Mouse (Mus musculus) forebrain, embryonic 10.5 days (tissue): Measurements from ENCODE around the gene Mbd3l1. TPM values are rescaled to one million over a fixed set of nuclear protein-coding genes. Genes with fewer than 3 reads are reported as not detected.
A peak's percentile ranks its signal among the peaks of the same experiment; 100 is the strongest.

Source experiments
- DNase-seq: peaks from one replicate; pipeline ENCODE4 v3.0.0-alpha.2; 2017; ENCODE audit warnings: low spot score; ENCODE audit errors: extremely low spot score
- H3K27ac ChIP-seq: fragments of 300-500 bp; sonication (generic); 2 replicates; pipeline ENCODE4 v1.5.1; 2016; ENCODE audit warnings: mild to moderate bottlenecking
- H3K27me3 ChIP-seq: fragments of 300-500 bp; sonication (generic); 2 replicates; pipeline ENCODE4 v1.6.1; 2016; ENCODE audit warnings: mild to moderate bottlenecking; ENCODE audit not compliant: poor library complexity, severe bottlenecking
- H3K36me3 ChIP-seq: fragments of 300-500 bp; sonication (generic); replicated peaks from 2 replicates; pipeline ENCODE4 v1.6.1; 2016; ENCODE audit warnings: mild to moderate bottlenecking, moderate library complexity
- H3K4me1 ChIP-seq: fragments of 300-500 bp; sonication (generic); 2 replicates; pipeline ENCODE4 v1.6.1; 2016
- H3K4me3 ChIP-seq: fragments of 300-500 bp; sonication (generic); 2 replicates; pipeline ENCODE4 v1.5.1; 2016; ENCODE audit warnings: mild to moderate bottlenecking, moderate library complexity
- H3K9me3 ChIP-seq: fragments of 300-500 bp; sonication (generic); 2 replicates; pipeline ENCODE4 v1.6.1; 2016; ENCODE audit warnings: mild to moderate bottlenecking, moderate library complexity
- WGBS: fragments of 180-500 bp; shearing (Covaris S2); methylation state at CpG from one replicate; pipeline ENCODE4 v1.1.7; 2016; 5-methylcytosine and 5-hydroxymethylcytosine counted together
- microRNA-seq: library from miRNA; unstranded; fragments of <30 nt; microRNA quantifications from one replicate; pipeline ENCODE4, GENCODE M21; 2017
- polyA plus RNA-seq: library from polyadenylated mRNA; unstranded; fragments of >200 nt; fragmentation: Nextera tagmentation; extraction: Ambion mirVana; gene quantifications from 2 replicates; pipeline ENCODE4 v1.2.1, GENCODE M21; 2016

Mbd3l1 gene
- not detected in 2 replicates for polyA plus RNA-seq

GRCm38 (mm10) chr9:18478168-18478567 is at the start of gene Mbd3l1, which contains the start of gene Zfp558:
TSS of gene Mbd3l1 (plus strand) at chr9:18478359.
TSS of gene Zfp558 (minus strand) at chr9:18478268.
- no peak for DNase-seq
- Histone ChIP-seq H3K4me1 (0 out of 2 replicates have a peak, but pooled peaks cover 6% of the 10 kb centered on the region), H3K27ac (no peak within 1 kb of the TSS), H3K27me3 (no peaks in the 10 kb centered on the region), H3K9me3 (no peaks in the 10 kb centered on the region), H3K36me3 (no peaks in the 10 kb centered on the region), H3K4me3 (no peak within 1 kb of the TSS)
- WGBS = 78% methylated on average over 3 of the region's 3 CpGs

GRCm38 (mm10) chr9:18430354-18430753 is 47.8 kb upstream of the Mbd3l1 start, which contains the start of gene Mbd3l2:
TSS of gene Mbd3l2 (plus strand) at chr9:18430654.
- H3K9me3 ChIP-seq = peaks cover 4% of the 10 kb centered on the region; the same call in 1 of the 2 replicates
- DNase-seq = no peak

GRCm38 (mm10) chr9:18431687-18432086 is 46.5 kb upstream of the Mbd3l1 start:
- no peaks in the 10 kb centered on the region for H3K36me3 ChIP-seq
- no peak overlapping the region for H3K27ac ChIP-seq
- H3K9me3 ChIP-seq = peaks cover 4% of the 10 kb centered on the region; the same call in 1 of the 2 replicates
- no peaks in the 10 kb centered on the region for H3K4me1 ChIP-seq
- H3K4me3 ChIP-seq = no peak overlapping the region
- no peak for DNase-seq
- 91% methylated on average over 10 of the region's 10 CpGs for WGBS
- H3K27me3 ChIP-seq = no peaks in the 10 kb centered on the region

More at GRCm38 (mm10) chr9:18430354-18430753, 47.8 kb upstream of the Mbd3l1 start, which contains the start of gene Mbd3l2:
- H3K4me3 ChIP-seq = no peak within 1 kb of the TSS
- H3K36me3 ChIP-seq = no peaks in the 10 kb centered on the region
- H3K4me1 ChIP-seq = no peaks in the 10 kb centered on the region
- no peaks in the 10 kb centered on the region for H3K27me3 ChIP-seq
- H3K27ac ChIP-seq = no peak within 1 kb of the TSS

GRCm38 (mm10) chr9:18456520-18456919 is 21.6 kb upstream of the Mbd3l1 start:
- Histone ChIP-seq H3K9me3 (peaks cover 11% of the 10 kb centered on the region; the same call in 1 of the 2 replicates), H3K4me3 (no peak overlapping the region), H3K27ac (no peak overlapping the region), H3K27me3 (no peaks in the 10 kb centered on the region), H3K4me1 (no peaks in the 10 kb centered on the region), H3K36me3 (peaks cover 49% of the 10 kb centered on the region)
- no peak for DNase-seq
- 92% methylated on average over 4 of the region's 4 CpGs for WGBS

- no peak for DNase-seq
- Histone ChIP-seq H3K4me3 (no peak overlapping the region), H3K4me1 (peaks cover 7% of the 10 kb centered on the region; the same call in 1 of the 2 replicates), H3K9me3 (peaks cover 18% of the 10 kb centered on the region; the same call in 1 of the 2 replicates), H3K27me3 (no peaks in the 10 kb centered on the region), H3K36me3 (peaks cover 35% of the 10 kb centered on the region), H3K27ac (no peak overlapping the region)
- WGBS = 53% methylated on average over 3 of the region's 3 CpGs
Observed at GRCm38 (mm10) chr9:18467350-18467749, 10.8 kb upstream of the Mbd3l1 start.

- 91% methylated on average over 3 of the region's 3 CpGs for WGBS
Observed at GRCm38 (mm10) chr9:18468005-18468404, 10.2 kb upstream of the Mbd3l1 start.

GRCm38 (mm10) chr9:18473324-18474128 is 4.6 kb upstream of the Mbd3l1 start:
- Histone ChIP-seq H3K27ac (peak overlapping the region; percentile 86), H3K36me3 (no peaks in the 10 kb centered on the region; the same call in 1 of the 2 replicates)
- 6% methylated on average over 39 of the region's 39 CpGs for whole genome bisulfite sequencing

More at GRCm38 (mm10) chr9:18468005-18468404, 10.2 kb upstream of the Mbd3l1 start:
- DNase-seq = no peak
- Histone ChIP-seq H3K4me3 (no peak overlapping the region), H3K27ac (no peak overlapping the region), H3K36me3 (peaks cover 31% of the 10 kb centered on the region), H3K9me3 (peaks cover 15% of the 10 kb centered on the region; the same call in 1 of the 2 replicates), H3K27me3 (no peaks in the 10 kb centered on the region), H3K4me1 (peaks cover 12% of the 10 kb centered on the region)

GRCm38 (mm10) chr9:18508098-18508497 is 29.9 kb downstream of the Mbd3l1 start:
- Histone ChIP-seq H3K36me3 (no peaks in the 10 kb centered on the region), H3K4me3 (no peak overlapping the region), H3K27ac (no peak overlapping the region), H3K27me3 (no peaks in the 10 kb centered on the region), H3K4me1 (no peaks in the 10 kb centered on the region), H3K9me3 (no peaks in the 10 kb centered on the region)
- DNase-seq = no peak
- WGBS = 59% methylated on average over 2 of the region's 2 CpGs

More at GRCm38 (mm10) chr9:18473324-18474128, 4.6 kb upstream of the Mbd3l1 start:
- peak overlapping the region; percentile 57 for H3K4me3 ChIP-seq
- peak; percentile 87 for DNase-seq
- no peaks in the 10 kb centered on the region for H3K9me3 ChIP-seq
- H3K4me1 ChIP-seq = peaks cover 12% of the 10 kb centered on the region
- H3K27me3 ChIP-seq = no peaks in the 10 kb centered on the region

Small RNAs within 50 kb of the gene (microRNA-seq; reads per million reads assigned to microRNA genes)
- gene Gm22854 = not detected

Other genes with a start within 250 kb of the Mbd3l1 start
- 130 and 160 TPM in 2 replicates for gene Chordc1, start 186.2 kb upstream of the Mbd3l1 start, polyA plus RNA-seq
- 0.33 and 0.39 TPM in 2 replicates for gene Naalad2, start 75.4 kb upstream of the Mbd3l1 start, polyA plus RNA-seq
- not detected in 2 replicates for gene Ubtfl1, start 73.9 kb upstream of the Mbd3l1 start, polyA plus RNA-seq
- gene Mbd3l2, start 47.7 kb upstream of the Mbd3l1 start, polyA plus RNA-seq = not detected in 2 replicates
- 8.3 and 9.8 TPM in 2 replicates for gene Zfp558, start 91 bp upstream of the Mbd3l1 start, polyA plus RNA-seq
- not detected in 2 replicates for gene Muc16, start 196.2 kb downstream of the Mbd3l1 start, polyA plus RNA-seq